ENCODE assay signal across 25 mouse cellular contexts in the genomic region with DNA sequence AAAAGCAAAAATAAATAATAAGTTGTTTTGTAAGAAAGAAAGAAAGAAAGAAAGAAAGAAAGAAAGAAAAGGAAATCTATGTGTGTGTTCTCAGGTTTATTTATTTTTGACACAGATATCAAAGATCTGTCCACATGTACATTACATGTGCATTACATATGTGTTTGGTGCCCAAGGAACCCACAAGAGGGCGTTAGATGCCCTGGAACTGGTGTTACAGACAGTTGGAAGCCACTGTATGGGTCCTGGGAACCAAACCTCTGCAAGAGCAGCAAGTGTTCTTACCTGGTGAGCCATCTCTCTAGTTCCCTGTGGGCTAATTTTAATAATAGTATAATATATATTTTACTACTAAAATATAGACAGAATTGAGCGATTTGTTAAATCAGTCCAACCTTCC. TPM values are rescaled to one million over a fixed set of nuclear protein-coding genes. Genes with fewer than 3 reads are reported as not detected.
DNase-seq lines count a peak whose midpoint lies in the region; ATAC-seq and TF ChIP-seq lines count a peak whose summit lies in the region.
"Had no signal": no experiment of that assay in that cellular context is flagged by ENCODE, and none has a peak within 500 bp of the region (broad histone marks: within the 10 kb centered on the region; RNA-seq: fewer than 3 reads in every experiment).

No protein-coding gene starts in this region.

- H3K4me3 ChIP-seq in hindbrain, postnatal 0 days (ENCODE audit: low read length), result no peak overlapping the region
- no peak overlapping the region for H3K4me3 ChIP-seq in hindbrain, embryonic 11.5 days (ENCODE audit: low read depth, low read length)
- H3K4me3 ChIP-seq in ES-Bruce4 (ENCODE audit: low read depth, low read length), result no peak overlapping the region
- no peak overlapping the region for H3K4me3 ChIP-seq in liver, postnatal 0 days (ENCODE audit: low read depth, low read length)
- H3K4me3 ChIP-seq: embryonic facial prominence, embryonic 15.5 days; erythroblast, embryonic 14.5 days; forebrain, embryonic 10.5 days; gastrocnemius, adult 2 months; heart, embryonic 13.5 days; hindbrain, embryonic 13.5 days had no signal

- no peak for DNase-seq in hindbrain, postnatal 0 days (ENCODE audit: low spot score)
- DNase-seq in hindbrain, embryonic 11.5 days (ENCODE audit: low spot score), result no peak
- DNase-seq in 416B (ENCODE audit: low read depth), result peak; percentile 23
- peak; percentile 17 for DNase-seq in NIH3T3 (ENCODE audit: low read depth)
- no peak for DNase-seq in right cerebral cortex, postnatal 10 days (ENCODE audit: low spot score in 2 of 2)
- DNase-seq in liver, postnatal 0 days, result no peak
- no peak for DNase-seq in lung, postnatal 25 days (ENCODE audit: low spot score)
- DNase-seq: adrenal gland, adult 2 months; cerebellum, adult 11-12 months; cerebellum, adult 9-10 months; cerebellum, postnatal 36 days; gastrocnemius, adult 2 months; gastrocnemius, postnatal 25 days; heart, postnatal 4 days; kidney, adult 8-10 months had no signal

- H3K4me1 ChIP-seq in hindbrain, postnatal 0 days (ENCODE audit: insufficient read depth, low read length), result no peaks in the 10 kb centered on the region
- H3K4me1 ChIP-seq in hindbrain, embryonic 11.5 days (replicated peaks; ENCODE audit: control insufficient read depth, insufficient read depth, low read length), result no peaks in the 10 kb centered on the region
- no peaks in the 10 kb centered on the region for H3K4me1 ChIP-seq in ES-Bruce4 (ENCODE audit: control insufficient read depth, insufficient read depth, low read length)
- H3K4me1 ChIP-seq in liver, postnatal 0 days (ENCODE audit: insufficient read depth), result no peaks in the 10 kb centered on the region
- H3K4me1 ChIP-seq: embryonic facial prominence, embryonic 15.5 days; heart, embryonic 13.5 days; hindbrain, embryonic 13.5 days had no signal

- no peaks in the 10 kb centered on the region for H3K27me3 ChIP-seq in hindbrain, postnatal 0 days (ENCODE audit: insufficient read depth, low read length)
- H3K27me3 ChIP-seq in hindbrain, embryonic 11.5 days (ENCODE audit: control insufficient read depth, insufficient read depth, low read length), result no peaks in the 10 kb centered on the region
- H3K27me3 ChIP-seq in ES-Bruce4 (ENCODE audit: control insufficient read depth, insufficient read depth, low read length, poor library complexity, severe bottlenecking), result no peaks in the 10 kb centered on the region
- H3K27me3 ChIP-seq in liver, postnatal 0 days (ENCODE audit: insufficient read depth, low read length), result no peaks in the 10 kb centered on the region
- H3K27me3 ChIP-seq: embryonic facial prominence, embryonic 15.5 days; hindbrain, embryonic 13.5 days had no signal

- H3K9me3 ChIP-seq in hindbrain, postnatal 0 days (ENCODE audit: low read length), result no peaks in the 10 kb centered on the region
- no peaks in the 10 kb centered on the region for H3K9me3 ChIP-seq in hindbrain, embryonic 11.5 days (ENCODE audit: control insufficient read depth, low read length)
- no peaks in the 10 kb centered on the region for H3K9me3 ChIP-seq in ES-Bruce4 (replicated peaks; ENCODE audit: control insufficient read depth, insufficient read depth, low read length, poor library complexity, severe bottlenecking)
- H3K9me3 ChIP-seq in liver, postnatal 0 days (ENCODE audit: low read length), result no peaks in the 10 kb centered on the region
- H3K9me3 ChIP-seq: embryonic facial prominence, embryonic 15.5 days; forebrain, embryonic 10.5 days; heart, embryonic 13.5 days had no signal

- 62% methylated on average over 2 of the region's 2 CpGs for WGBS in hindbrain, postnatal 0 days
- 67% methylated on average over 2 of the region's 2 CpGs for WGBS in hindbrain, embryonic 11.5 days
- 44% methylated on average over 2 of the region's 2 CpGs for WGBS in liver, postnatal 0 days (ENCODE audit: insufficient replicate concordance)

- no peak for TF ChIP-seq EP300 in ES-Bruce4 (IDR thresholded peaks at IDR 0.05; ENCODE audit: insufficient read depth, low read depth, low read length)
- no peak for TF ChIP-seq EP300 in liver, postnatal 0 days (IDR thresholded peaks at IDR 0.05; ENCODE audit: low read depth)

- H3K4me2 ChIP-seq in hindbrain, postnatal 0 days (ENCODE audit: low read depth, low read length), result no peak overlapping the region
- H3K4me2 ChIP-seq in hindbrain, embryonic 11.5 days (replicated peaks; ENCODE audit: low read depth, low read length), result no peak overlapping the region
- no peak overlapping the region for H3K4me2 ChIP-seq in liver, postnatal 0 days (ENCODE audit: low read depth, low read length)
- H3K4me2 ChIP-seq: embryonic facial prominence, embryonic 15.5 days; heart, embryonic 13.5 days; hindbrain, embryonic 13.5 days had no signal

- H3K36me3 ChIP-seq in hindbrain, postnatal 0 days (ENCODE audit: insufficient read depth, low read length), result no peaks in the 10 kb centered on the region
- no peaks in the 10 kb centered on the region for H3K36me3 ChIP-seq in hindbrain, embryonic 11.5 days (ENCODE audit: control insufficient read depth, insufficient read depth, low read length)
- H3K36me3 ChIP-seq in ES-Bruce4 (ENCODE audit: control insufficient read depth, insufficient read depth, low read length, poor library complexity, severe bottlenecking), result no peaks in the 10 kb centered on the region
- H3K36me3 ChIP-seq in liver, postnatal 0 days (replicated peaks; ENCODE audit: insufficient read depth, low read length), result no peaks in the 10 kb centered on the region
- H3K36me3 ChIP-seq: embryonic facial prominence, embryonic 15.5 days; forebrain, embryonic 10.5 days; heart, embryonic 13.5 days; hindbrain, embryonic 13.5 days had no signal

- TF ChIP-seq POLR2A in ES-Bruce4 (IDR thresholded peaks at IDR 0.05; ENCODE audit: insufficient read depth, low read length), result no peak

- TF ChIP-seq CTCF in hindbrain, postnatal 0 days (IDR thresholded peaks at IDR 0.05; ENCODE audit: low read depth), result 0 out of 2 replicates have a peak, but pooled peaks have one; percentile 2
- TF ChIP-seq CTCF in ES-Bruce4 (IDR thresholded peaks at IDR 0.05; ENCODE audit: low read depth, low read length), result peak; percentile 19
- no peak for TF ChIP-seq CTCF in liver, postnatal 0 days (IDR thresholded peaks at IDR 0.05; ENCODE audit: low read depth)

- no peak for ATAC-seq in hindbrain, postnatal 0 days
- no peak for ATAC-seq in hindbrain, embryonic 11.5 days (ENCODE audit: low FRiP score)
- no peak for ATAC-seq in liver, postnatal 0 days
- ATAC-seq: forebrain, embryonic 14.5 days; intestine, embryonic 16.5 days had no signal

- H3K27ac ChIP-seq in hindbrain, postnatal 0 days, result no peak overlapping the region
- no peak overlapping the region for H3K27ac ChIP-seq in hindbrain, embryonic 11.5 days (ENCODE audit: low read depth, low read length)
- no peak overlapping the region for H3K27ac ChIP-seq in ES-Bruce4 (ENCODE audit: insufficient read depth, low read length)
- no peak overlapping the region for H3K27ac ChIP-seq in liver, postnatal 0 days (ENCODE audit: low read depth)
- H3K27ac ChIP-seq: embryonic facial prominence, embryonic 15.5 days; forebrain, embryonic 10.5 days; gastrocnemius, adult 2 months; heart, embryonic 13.5 days; hindbrain, embryonic 13.5 days had no signal

- H3K9ac ChIP-seq in hindbrain, postnatal 0 days (replicated peaks; ENCODE audit: low read length), result no peak overlapping the region
- no peak overlapping the region for H3K9ac ChIP-seq in hindbrain, embryonic 11.5 days (ENCODE audit: low read depth, low read length)
- H3K9ac ChIP-seq in ES-Bruce4 (ENCODE audit: low read depth, poor library complexity, severe bottlenecking), result no peak overlapping the region
- no peak overlapping the region for H3K9ac ChIP-seq in liver, postnatal 0 days (replicated peaks)
- H3K9ac ChIP-seq: embryonic facial prominence, embryonic 15.5 days; heart, embryonic 13.5 days; hindbrain, embryonic 13.5 days had no signal

RNA-seq across cellular contexts. Expression of a gene that starts 6.7 kb away (rescaled TPM):
- total RNA-seq in hindbrain, postnatal 0 days (2014; rRNA removed), result 32.8 and 35.9 TPM in 2 replicates
- polyA plus RNA-seq in hindbrain, postnatal 0 days (2015; fragmentation: Nextera tagmentation; extraction: Ambion mirVana), result 11.6 and 12.1 TPM in 2 replicates
- 15.9 and 16.1 TPM in 2 replicates for polyA plus RNA-seq in hindbrain, embryonic 11.5 days (2014; fragmentation: Nextera tagmentation; extraction: Ambion mirVana)
- polyA plus RNA-seq in ES-Bruce4 (2011; ENCODE audit: insufficient read depth, insufficient read length, low read depth, missing spikeins), result 25.0 and 28.2 TPM in 2 replicates
- polyA plus RNA-seq in liver, postnatal 0 days (2015; fragmentation: Nextera tagmentation; extraction: Ambion mirVana), result 4.9 and 5.8 TPM in 2 replicates

RNA-seq across cellular contexts. Expression of a gene that starts 12.9 kb away (rescaled TPM):
- 1.3 TPM in 2 replicates for total RNA-seq in hindbrain, postnatal 0 days (2014; rRNA removed)
- polyA plus RNA-seq in hindbrain, postnatal 0 days (2015; fragmentation: Nextera tagmentation; extraction: Ambion mirVana), result 1.5 and 1.8 TPM in 2 replicates
- polyA plus RNA-seq in hindbrain, embryonic 11.5 days (2014; fragmentation: Nextera tagmentation; extraction: Ambion mirVana), result 1.1 and 1.8 TPM in 2 replicates
- polyA plus RNA-seq in ES-Bruce4 (2011; ENCODE audit: insufficient read depth, insufficient read length, low read depth, missing spikeins), result not detected in 2 replicates
- 0.20 TPM in 1 of 2 replicates, not detected in the other for polyA plus RNA-seq in liver, postnatal 0 days (2015; fragmentation: Nextera tagmentation; extraction: Ambion mirVana)
- total RNA-seq: adrenal gland, adult 2 months; granulocyte monocyte progenitor cell, adult 5-6 weeks; heart, postnatal 4 days had no signal
- polyA plus RNA-seq: adrenal gland, adult 2 months; erythroblast, embryonic 14.5 days; heart, embryonic 13.5 days; heart, postnatal 0 days had no signal

Comparison
In these comparisons a context has a peak if more than half of its experiments do, and no peak if none do; other contexts are left out.
1. DNase-seq: peak in 416B (single experiment) and NIH3T3 (single experiment); none in hindbrain, postnatal 0 days (single experiment), hindbrain, embryonic 11.5 days (single experiment), right cerebral cortex, postnatal 10 days (0 of 2), liver, postnatal 0 days (single experiment) and lung, postnatal 25 days (single experiment).